Mouse (Mus musculus): ENCODE data around the gene Nt5dc2.

GRCm38 (mm10) chr14:31161638-31162037 is 30.8 kb downstream of the Nt5dc2 start:
- TF ChIP-seq CTCF (IDR thresholded peaks at IDR 0.05; ENCODE audit: low read depth, low read length) (no peak), POLR2A (IDR thresholded peaks at IDR 0.05; ENCODE audit: insufficient read depth, low read length) (no peak)
